Mouse (Mus musculus): Measurements from ENCODE around the gene Wdr83os.
"Not testable (repeated sequence)": the region's sequence is repeated elsewhere in the genome, so short reads cannot be mapped to it uniquely, and the experiment has no call there.

Gene Wdr83os

DNA sequence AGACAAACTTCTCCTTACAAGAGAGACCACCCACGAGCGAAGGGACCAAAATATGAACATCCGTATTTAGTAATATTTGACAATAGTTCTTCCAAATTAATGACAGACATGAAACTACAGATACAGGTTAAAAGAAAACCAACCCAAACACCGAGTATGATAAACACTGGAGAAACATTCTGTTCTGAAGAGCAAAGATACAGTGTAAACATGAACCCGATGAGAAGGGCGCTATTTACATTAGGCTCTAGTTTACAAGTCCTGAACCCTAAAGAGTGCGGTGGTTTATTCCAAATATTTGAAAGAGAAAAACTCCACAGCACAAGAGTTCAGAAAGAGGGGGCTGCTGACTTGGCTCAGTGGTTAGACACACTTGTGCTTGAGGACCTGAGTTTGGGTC lies 36.4 kb downstream of the Wdr83os start:
- DNase-seq (ENCODE audit: low read depth, low spot score), result no peak

- DNase-seq (ENCODE audit: low read depth, low spot score), result peak; percentile 83
Measured at GRCm38 (mm10) chr8:85119052-85119981, 38.8 kb downstream of the Wdr83os start.

DNA sequence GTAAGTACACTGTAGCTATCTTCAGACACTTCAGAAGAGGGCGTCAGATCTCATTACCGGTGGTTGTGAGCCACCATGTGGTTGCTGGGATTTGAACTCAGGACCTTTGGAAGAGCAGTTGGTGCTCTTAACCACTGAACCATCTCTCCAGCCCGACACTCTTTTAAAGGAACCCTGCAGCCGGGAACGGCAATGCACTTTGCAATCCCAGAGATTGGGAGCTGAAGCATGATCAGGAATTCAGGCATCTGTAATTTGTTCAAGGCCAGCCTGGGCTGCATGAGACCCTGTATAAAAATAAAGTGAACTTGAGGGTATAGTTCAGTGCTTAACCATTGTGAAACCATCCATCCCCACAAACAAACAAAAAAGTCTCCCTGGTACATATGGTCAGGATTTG lies 39.7 kb downstream of the Wdr83os start:
- not testable (repeated sequence) for DNase-seq (ENCODE audit: low read depth, low spot score)

- DNase-seq (ENCODE audit: low read depth, low spot score), result no peak
Measured at GRCm38 (mm10) chr8:85122995-85123394, 42.5 kb downstream of the Wdr83os start, which contains the start of gene Zfp791. Gene Zfp791, minus strand, starts transcription at chr8:85123095.

DNA sequence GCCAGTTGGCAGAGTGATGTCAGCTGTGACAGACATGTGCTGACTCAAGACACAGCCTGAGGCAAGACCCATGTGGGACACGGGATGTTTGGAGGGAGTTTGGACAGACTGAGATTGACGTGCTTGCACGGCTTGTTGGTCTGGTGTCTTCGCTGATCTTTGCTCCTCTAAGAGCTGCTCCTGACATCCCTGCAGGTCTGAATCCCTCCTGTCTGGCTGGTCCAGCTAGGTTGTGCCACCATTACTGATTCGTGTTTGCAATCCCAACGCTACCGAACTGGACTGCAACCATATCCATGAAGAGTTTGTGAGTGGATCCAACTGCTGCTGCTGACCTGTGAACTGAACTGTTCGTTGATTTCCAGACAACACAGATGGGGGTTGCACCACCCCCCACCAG lies 43.2 kb downstream of the Wdr83os start:
- DNase-seq (ENCODE audit: low read depth, low spot score), result no peak
